In genomic region chr3:88352907-88353306, GRCm38 (mm10) we compare ENCODE assay signal across 31 mouse cellular contexts. TPM values are rescaled to one million over a fixed set of nuclear protein-coding genes. Genes with fewer than 3 reads are reported as not detected.
DNase-seq lines count a peak whose midpoint lies in the region; ATAC-seq lines count a peak whose summit lies in the region.
"Had no signal": no experiment of that assay in that cellular context is flagged by ENCODE, and none has a peak within 500 bp of the region (broad histone marks: within the 10 kb centered on the region; RNA-seq: fewer than 3 reads in every experiment).

No protein-coding gene starts in this region.

- H3K4me1 ChIP-seq in neural tube, embryonic 11.5 days (ENCODE audit: control insufficient read depth, insufficient read depth, low read length): no peaks in the 10 kb centered on the region
- no peaks in the 10 kb centered on the region for H3K4me1 ChIP-seq in midbrain, embryonic 14.5 days (ENCODE audit: control insufficient read depth, insufficient read depth, low read length)
- H3K4me1 ChIP-seq: hindbrain, embryonic 10.5 days; hindbrain, embryonic 15.5 days; midbrain, embryonic 10.5 days; neural tube, embryonic 13.5 days had no signal

- no peaks in the 10 kb centered on the region for H3K27me3 ChIP-seq in neural tube, embryonic 11.5 days (ENCODE audit: control insufficient read depth, insufficient read depth, low read length)
- H3K27me3 ChIP-seq in midbrain, embryonic 14.5 days (ENCODE audit: control insufficient read depth, insufficient read depth, low read length): no peaks in the 10 kb centered on the region
- H3K27me3 ChIP-seq: hindbrain, embryonic 15.5 days; neural tube, embryonic 13.5 days had no signal

- peak; percentile 64 for DNase-seq in cerebellum, adult 11 months
- DNase-seq in neural tube, embryonic 11.5 days (ENCODE audit: low spot score): peak; percentile 10
- DNase-seq in neural tube, embryonic 10.5 days (ENCODE audit: extremely low spot score, low spot score): no peak
- DNase-seq in cerebellum, adult 9-11 months: peak; percentile 78
- no peak for DNase-seq in midbrain, embryonic 14.5 days
- DNase-seq in MN1 (ENCODE audit: low spot score): no peak
- DNase-seq: adrenal gland, postnatal 25 days; gastrocnemius, postnatal 10 days; heart, postnatal 14 days; kidney, adult 11 months; kidney, postnatal 14 days; layer of hippocampus, adult 9-11 months; liver; lung, adult 2 months; thymus, postnatal 14 days had no signal

- 97% methylated on average over 9 of the region's 9 CpGs for WGBS in neural tube, embryonic 11.5 days
- WGBS in midbrain, embryonic 14.5 days: 90% methylated on average over 9 of the region's 9 CpGs

- H3K4me2 ChIP-seq in neural tube, embryonic 11.5 days (ENCODE audit: low read depth): no peak overlapping the region
- H3K4me2 ChIP-seq in midbrain, embryonic 14.5 days (ENCODE audit: low read length): no peak overlapping the region
- H3K4me2 ChIP-seq: hindbrain, embryonic 15.5 days; neural tube, embryonic 13.5 days had no signal

- no peak for ATAC-seq in cerebellum, adult (ENCODE audit: insufficient number of reproducible peaks, low FRiP score, low TSS enrichment)
- ATAC-seq in neural tube, embryonic 11.5 days (ENCODE audit: insufficient read depth, low FRiP score, low TSS enrichment): no peak
- ATAC-seq in midbrain, embryonic 14.5 days (ENCODE audit: low FRiP score, low TSS enrichment): no peak
- ATAC-seq: forebrain, embryonic 16.5 days; inflammation-experienced regulatory T-cells, adult 6 months; midbrain, embryonic 16.5 days had no signal

- H3K9ac ChIP-seq in neural tube, embryonic 11.5 days (ENCODE audit: low read length): no peak overlapping the region
- H3K9ac ChIP-seq in midbrain, embryonic 14.5 days (replicated peaks; ENCODE audit: low read length): no peak overlapping the region
- H3K9ac ChIP-seq: hindbrain, embryonic 15.5 days; liver, embryonic 14.5 days; neural tube, embryonic 13.5 days had no signal

- no peak overlapping the region for H3K27ac ChIP-seq in neural tube, embryonic 11.5 days (ENCODE audit: low read depth, low read length)
- no peak overlapping the region for H3K27ac ChIP-seq in midbrain, embryonic 14.5 days (replicated peaks; ENCODE audit: low read depth, low read length)
- H3K27ac ChIP-seq: hindbrain, embryonic 10.5 days; hindbrain, embryonic 15.5 days; liver, embryonic 14.5 days; midbrain, embryonic 10.5 days; neural tube, embryonic 13.5 days had no signal

- no peak overlapping the region for H3K4me3 ChIP-seq in neural tube, embryonic 11.5 days (ENCODE audit: low read depth, low read length)
- no peak overlapping the region for H3K4me3 ChIP-seq in midbrain, embryonic 14.5 days (replicated peaks; ENCODE audit: low read depth, low read length)
- H3K4me3 ChIP-seq: erythroblast, embryonic 14.5 days; hindbrain, embryonic 10.5 days; hindbrain, embryonic 15.5 days; midbrain, embryonic 10.5 days; neural tube, embryonic 13.5 days had no signal

- peaks cover 57% of the 10 kb centered on the region for H3K36me3 ChIP-seq in neural tube, embryonic 11.5 days (ENCODE audit: control insufficient read depth, insufficient read depth, low read length)
- peaks cover 100% of the 10 kb centered on the region for H3K36me3 ChIP-seq in midbrain, embryonic 14.5 days (ENCODE audit: control insufficient read depth, insufficient read depth, low read length)

- H3K9me3 ChIP-seq in neural tube, embryonic 11.5 days (ENCODE audit: control insufficient read depth, low read length): no peaks in the 10 kb centered on the region
- H3K9me3 ChIP-seq in midbrain, embryonic 14.5 days (ENCODE audit: control insufficient read depth, low read length): no peaks in the 10 kb centered on the region
- H3K9me3 ChIP-seq: G1E; hindbrain, embryonic 10.5 days; hindbrain, embryonic 15.5 days; midbrain, embryonic 10.5 days; neural tube, embryonic 13.5 days had no signal

RNA-seq across cellular contexts. Expression of gene Paqr6, which starts 11.5 kb away (rescaled TPM):
- polyA plus RNA-seq in neural tube, embryonic 11.5 days (2014; fragmentation: Nextera tagmentation; extraction: Ambion mirVana): 1.1 and 1.2 TPM in 2 replicates
- polyA plus RNA-seq in midbrain, embryonic 14.5 days (2014; fragmentation: Nextera tagmentation; extraction: Ambion mirVana): 0.63 and 1.6 TPM in 2 replicates
- polyA plus RNA-seq: G1E; inflammation-experienced regulatory T-cells, adult 6 months had no signal

RNA-seq across cellular contexts. Expression of gene Smg5, which starts 16.8 kb away (rescaled TPM):
- 48.8 and 57.2 TPM in 2 replicates for polyA plus RNA-seq in neural tube, embryonic 11.5 days (2014; fragmentation: Nextera tagmentation; extraction: Ambion mirVana)
- polyA plus RNA-seq in midbrain, embryonic 14.5 days (2014; fragmentation: Nextera tagmentation; extraction: Ambion mirVana): 50.9 and 57.0 TPM in 2 replicates

RNA-seq across cellular contexts. Expression of gene Tmem79, which starts 17.0 kb away (rescaled TPM):
- 1.7 and 2.1 TPM in 2 replicates for polyA plus RNA-seq in neural tube, embryonic 11.5 days (2014; fragmentation: Nextera tagmentation; extraction: Ambion mirVana)
- polyA plus RNA-seq in midbrain, embryonic 14.5 days (2014; fragmentation: Nextera tagmentation; extraction: Ambion mirVana): 1.2 and 1.7 TPM in 2 replicates

RNA-seq across cellular contexts. Expression of gene Bglap3, which starts 19.6 kb away (rescaled TPM):
- 0.31 TPM in 1 of 2 replicates, not detected in the other for polyA plus RNA-seq in neural tube, embryonic 11.5 days (2014; fragmentation: Nextera tagmentation; extraction: Ambion mirVana)
- not detected in 2 replicates for polyA plus RNA-seq in midbrain, embryonic 14.5 days (2014; fragmentation: Nextera tagmentation; extraction: Ambion mirVana)
- polyA plus RNA-seq: erythroblast, embryonic 14.5 days; forebrain, embryonic 11.5 days; forebrain, embryonic 16.5 days; G1E; heart, embryonic 14.5 days; hindbrain, embryonic 10.5 days; hindbrain, embryonic 15.5 days; inflammation-experienced regulatory T-cells, adult 6 months; limb, embryonic 11.5 days; midbrain, embryonic 16.5 days; neural tube, embryonic 13.5 days had no signal

RNA-seq across cellular contexts. Expression of gene Bglap2, which starts 25.6 kb away (rescaled TPM):
- polyA plus RNA-seq in neural tube, embryonic 11.5 days (2014; fragmentation: Nextera tagmentation; extraction: Ambion mirVana): not detected in 2 replicates
- polyA plus RNA-seq in midbrain, embryonic 14.5 days (2014; fragmentation: Nextera tagmentation; extraction: Ambion mirVana): not detected in 2 replicates
- polyA plus RNA-seq: erythroblast, embryonic 14.5 days; forebrain, embryonic 11.5 days; forebrain, embryonic 16.5 days; G1E; gonadal fat pad, adult 2 months; heart, embryonic 14.5 days; hindbrain, embryonic 10.5 days; hindbrain, embryonic 15.5 days; inflammation-experienced regulatory T-cells, adult 6 months; kidney, embryonic 14.5 days; limb, embryonic 11.5 days; liver, embryonic 14.5 days; midbrain, embryonic 10.5 days; neural tube, embryonic 13.5 days had no signal

Comparison
In these comparisons a context has a peak if more than half of its experiments do, and no peak if none do; other contexts are left out.
1. DNase-seq: peak in cerebellum, adult 11 months (single experiment), neural tube, embryonic 11.5 days (single experiment) and cerebellum, adult 9-11 months (single experiment); none in neural tube, embryonic 10.5 days (single experiment), midbrain, embryonic 14.5 days (single experiment) and MN1 (single experiment).